Mouse (Mus musculus) ES-Bruce4 (cell line): Measurements from ENCODE around the gene B3gnt6. TPM values are rescaled to one million over a fixed set of nuclear protein-coding genes. Genes with fewer than 3 reads are reported as not detected.

ENCODE experiments used
- H3K27ac ChIP-seq: 2 replicates; pipeline ENCODE4 v1.5.1; 2012; ENCODE audit warnings: low read length, inconsistent platforms; ENCODE audit not compliant: insufficient read depth
- H3K27me3 ChIP-seq: 2 replicates; pipeline ENCODE4 v1.6.1; 2012; ENCODE audit warnings: mild to moderate bottlenecking, low read length, inconsistent platforms; ENCODE audit not compliant: control insufficient read depth, poor library complexity, insufficient read depth, severe bottlenecking
- H3K36me3 ChIP-seq: 2 replicates; pipeline ENCODE4 v1.6.1; 2012; ENCODE audit warnings: inconsistent platforms, mild to moderate bottlenecking, low read length, moderate library complexity; ENCODE audit not compliant: control insufficient read depth, poor library complexity, insufficient read depth, severe bottlenecking
- H3K4me1 ChIP-seq: one replicate; pipeline ENCODE4 v1.8.1; 2011; ENCODE audit warnings: low read length; ENCODE audit not compliant: control insufficient read depth, insufficient read depth
- H3K4me3 ChIP-seq: 2 replicates; pipeline ENCODE4 v1.5.1; 2011; ENCODE audit warnings: low read depth, mild to moderate bottlenecking, low read length
- H3K9ac ChIP-seq: 2 replicates; pipeline ENCODE4 v1.6.1; 2012; ENCODE audit warnings: low read depth, mild to moderate bottlenecking, inconsistent platforms; ENCODE audit not compliant: poor library complexity, severe bottlenecking
- H3K9me3 ChIP-seq: replicated peaks from 2 replicates; pipeline ENCODE4 v1.6.1; 2012; ENCODE audit warnings: mild to moderate bottlenecking, low read length, inconsistent platforms; ENCODE audit not compliant: control insufficient read depth, poor library complexity, insufficient read depth, severe bottlenecking
- CTCF ChIP-seq: IDR thresholded peaks from one replicate; pipeline ENCODE4 v1.8.1; 2011; ENCODE audit warnings: low read depth, low read length
- EP300 ChIP-seq: IDR thresholded peaks from 2 replicates; pipeline ENCODE4 v1.6.1; 2011; ENCODE audit warnings: low read depth, low read length; ENCODE audit not compliant: insufficient read depth
- POLR2A ChIP-seq: IDR thresholded peaks from one replicate; pipeline ENCODE4 v1.8.1; 2011; ENCODE audit warnings: low read length; ENCODE audit not compliant: insufficient read depth
- polyA plus RNA-seq: library from polyadenylated mRNA; stranded (reverse); fragments of >200 nt; gene quantifications from 2 replicates; pipeline ENCODE4 v1.2.4, GENCODE M21; 2011; ENCODE audit warnings: low read depth; ENCODE audit not compliant: missing spikeins, insufficient read depth, insufficient read length

The B3gnt6 gene
- polyA plus RNA-seq, 1 experiment = not detected

DNA sequence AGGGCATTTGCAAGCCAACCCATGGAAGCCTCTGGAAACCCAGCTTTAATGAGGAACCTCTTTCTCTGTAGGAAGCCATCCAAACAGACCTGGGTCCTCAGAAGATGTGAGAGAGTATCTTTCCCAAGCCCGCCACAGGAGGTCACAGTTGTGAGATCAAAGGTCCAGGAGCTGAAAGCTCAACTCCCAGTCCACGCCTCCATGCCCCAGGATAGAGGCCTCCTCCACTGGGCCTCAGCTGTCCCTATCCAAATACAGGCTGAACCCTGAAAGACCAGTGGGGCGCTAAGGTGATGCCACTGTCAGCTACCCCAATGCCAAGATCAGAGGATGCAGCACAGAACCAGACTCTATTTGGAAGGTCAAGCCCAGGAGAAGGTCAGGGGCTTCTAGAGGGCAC lies 56.6 kb downstream of the B3gnt6 start:
- TF ChIP-seq POLR2A (no peak), CTCF (no peak), EP300 (no peak)
- Histone ChIP-seq H3K9me3 (no peaks in the 10 kb centered on the region), H3K27me3 (no peaks in the 10 kb centered on the region), H3K4me1 (no peaks in the 10 kb centered on the region), H3K4me3 (no peak overlapping the region), H3K36me3 (no peaks in the 10 kb centered on the region), H3K9ac (no peak overlapping the region), H3K27ac (no peak overlapping the region)

Other genes starting within 250 kb of the B3gnt6 start
- 8.0 and 11.6 TPM in 2 replicates for gene Myo7a, start 80.0 kb downstream of the B3gnt6 start, polyA plus RNA-seq
- gene Omp, start 54.0 kb downstream of the B3gnt6 start, polyA plus RNA-seq = 0.82 and 1.1 TPM in 2 replicates
- gene Capn5, start 21.2 kb downstream of the B3gnt6 start, polyA plus RNA-seq = 16.9 and 17.0 TPM in 2 replicates
- gene Acer3, start 121.7 kb upstream of the B3gnt6 start, polyA plus RNA-seq = 18.4 and 19.2 TPM in 2 replicates
- gene Tsku, start 161.8 kb upstream of the B3gnt6 start, polyA plus RNA-seq = 17.5 TPM in 2 replicates
- gene Gucy2d, start 240.9 kb upstream of the B3gnt6 start, polyA plus RNA-seq = not detected in 2 replicates